Mouse (Mus musculus) midbrain, embryonic 10.5 days (tissue): ENCODE results near the gene Mex3a. TPM values are rescaled to one million over a fixed set of nuclear protein-coding genes. Genes with fewer than 3 reads are reported as not detected.

ENCODE experiments used
- DNase-seq: peaks from one replicate; pipeline ENCODE4 v3.0.0-alpha.2; 2017; ENCODE audit warnings: low spot score
- H3K27ac ChIP-seq: fragments of 300-500 bp; sonication (generic); replicated peaks from 2 replicates; pipeline ENCODE4 v1.5.1; 2016; ENCODE audit warnings: mild to moderate bottlenecking
- H3K27me3 ChIP-seq: fragments of 300-500 bp; sonication (generic); 2 replicates; pipeline ENCODE4 v1.6.1; 2016; ENCODE audit warnings: low read depth, mild to moderate bottlenecking; ENCODE audit not compliant: poor library complexity, severe bottlenecking
- H3K36me3 ChIP-seq: fragments of 300-500 bp; sonication (generic); 2 replicates; pipeline ENCODE4 v1.6.1; 2016; ENCODE audit warnings: mild to moderate bottlenecking, moderate library complexity
- H3K4me1 ChIP-seq: fragments of 300-500 bp; sonication (generic); 2 replicates; pipeline ENCODE4 v1.6.1; 2016
- H3K4me3 ChIP-seq: fragments of 300-500 bp; sonication (generic); 2 replicates; pipeline ENCODE4 v1.5.1; 2016; ENCODE audit warnings: mild to moderate bottlenecking, moderate library complexity
- H3K9me3 ChIP-seq: fragments of 300-500 bp; sonication (generic); replicated peaks from 2 replicates; pipeline ENCODE4 v1.6.1; 2016; ENCODE audit warnings: mild to moderate bottlenecking
- WGBS: fragments of 180-500 bp; shearing (Covaris S2); methylation state at CpG from one replicate; pipeline ENCODE4 v1.1.7; 2016; 5-methylcytosine and 5-hydroxymethylcytosine counted together
- polyA plus RNA-seq: library from polyadenylated mRNA; unstranded; fragments of >200 nt; fragmentation: Nextera tagmentation; extraction: Ambion mirVana; gene quantifications from 2 replicates; pipeline ENCODE4 v1.2.1, GENCODE M21; 2016

The Mex3a gene
- polyA plus RNA-seq, 1 experiment from 2014 or later = 27.7 TPM

- peaks cover 48% of the 10 kb centered on the region for H3K4me1 ChIP-seq
- no peak for DNase-seq
- WGBS = 78% methylated on average over 5 of the region's 5 CpGs
- peaks cover 22% of the 10 kb centered on the region for H3K36me3 ChIP-seq
- no peak overlapping the region for H3K27ac ChIP-seq
- H3K4me3 ChIP-seq = no peak overlapping the region
- H3K9me3 ChIP-seq = no peaks in the 10 kb centered on the region
- no peaks in the 10 kb centered on the region for H3K27me3 ChIP-seq
Measured at GRCm38 (mm10) chr3:88543651-88544410, 11.6 kb downstream of the Mex3a start.

DNA sequence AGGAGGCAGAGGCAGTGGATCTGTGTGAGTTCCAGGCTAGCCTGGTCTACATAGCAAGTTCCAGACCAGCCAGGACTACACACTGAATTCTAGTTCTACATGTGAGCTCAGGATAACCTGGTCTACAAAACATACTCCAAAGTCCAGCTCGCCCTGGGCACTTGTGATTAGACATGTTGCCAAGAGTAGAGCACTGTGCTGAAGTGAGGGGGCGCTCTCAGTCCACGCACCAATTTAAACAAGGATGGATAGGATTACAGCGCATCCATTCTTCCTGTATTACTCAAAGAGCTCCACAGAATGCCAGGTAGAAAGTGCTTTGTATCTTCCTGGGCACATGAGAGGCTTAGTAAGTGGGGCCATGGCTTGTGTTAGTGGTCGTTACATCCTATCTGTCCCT is 12.3 kb downstream of the Mex3a start:
- Histone ChIP-seq H3K4me1 (peaks cover 42% of the 10 kb centered on the region), H3K27ac (no peak overlapping the region), H3K4me3 (no peak overlapping the region), H3K9me3 (no peaks in the 10 kb centered on the region), H3K36me3 (peaks cover 21% of the 10 kb centered on the region), H3K27me3 (no peaks in the 10 kb centered on the region)
- WGBS = 33% methylated on average over 5 of the region's 5 CpGs
- no peak for DNase-seq

DNA sequence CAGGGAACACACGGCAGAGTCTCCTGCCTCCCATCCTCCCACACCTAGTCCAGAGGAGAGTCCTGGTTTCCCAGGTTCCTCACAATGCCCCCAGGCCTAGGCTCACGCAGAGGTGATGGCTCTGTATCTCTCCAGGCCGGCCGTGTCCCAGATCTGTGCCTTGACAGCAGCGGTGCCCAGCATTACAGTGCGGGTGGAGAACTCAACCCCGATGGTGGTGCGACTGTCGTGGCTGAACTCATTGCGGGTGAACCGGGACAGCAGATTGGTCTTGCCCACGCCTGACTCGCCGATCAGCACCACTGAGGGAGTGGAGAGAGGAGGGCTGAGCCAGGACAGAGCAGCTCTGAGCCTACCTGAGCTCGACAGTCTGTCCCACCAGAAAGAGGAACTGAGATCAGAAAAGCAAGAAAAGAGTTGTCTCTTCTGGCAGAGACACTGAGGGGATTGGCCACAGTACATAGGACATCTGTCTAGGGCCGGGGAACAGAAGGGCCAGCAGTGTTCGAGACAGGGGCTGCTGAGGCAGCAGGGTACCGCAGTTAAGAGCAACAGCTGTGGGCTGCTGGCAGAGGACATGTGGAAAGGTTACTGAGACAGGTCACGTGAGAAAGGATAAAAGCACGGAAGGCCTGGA is 12.9 kb downstream of the Mex3a start:
- no peak overlapping the region for H3K4me3 ChIP-seq
- no peak for DNase-seq
- H3K27ac ChIP-seq = 0 out of 2 replicates have a peak overlapping the region, but pooled peaks have one; percentile 14
- 70% methylated on average over 20 of the region's 20 CpGs for WGBS
- H3K36me3 ChIP-seq = peaks cover 18% of the 10 kb centered on the region
- H3K9me3 ChIP-seq = no peaks in the 10 kb centered on the region
- H3K27me3 ChIP-seq = no peaks in the 10 kb centered on the region
- H3K4me1 ChIP-seq = peaks cover 40% of the 10 kb centered on the region

DNA sequence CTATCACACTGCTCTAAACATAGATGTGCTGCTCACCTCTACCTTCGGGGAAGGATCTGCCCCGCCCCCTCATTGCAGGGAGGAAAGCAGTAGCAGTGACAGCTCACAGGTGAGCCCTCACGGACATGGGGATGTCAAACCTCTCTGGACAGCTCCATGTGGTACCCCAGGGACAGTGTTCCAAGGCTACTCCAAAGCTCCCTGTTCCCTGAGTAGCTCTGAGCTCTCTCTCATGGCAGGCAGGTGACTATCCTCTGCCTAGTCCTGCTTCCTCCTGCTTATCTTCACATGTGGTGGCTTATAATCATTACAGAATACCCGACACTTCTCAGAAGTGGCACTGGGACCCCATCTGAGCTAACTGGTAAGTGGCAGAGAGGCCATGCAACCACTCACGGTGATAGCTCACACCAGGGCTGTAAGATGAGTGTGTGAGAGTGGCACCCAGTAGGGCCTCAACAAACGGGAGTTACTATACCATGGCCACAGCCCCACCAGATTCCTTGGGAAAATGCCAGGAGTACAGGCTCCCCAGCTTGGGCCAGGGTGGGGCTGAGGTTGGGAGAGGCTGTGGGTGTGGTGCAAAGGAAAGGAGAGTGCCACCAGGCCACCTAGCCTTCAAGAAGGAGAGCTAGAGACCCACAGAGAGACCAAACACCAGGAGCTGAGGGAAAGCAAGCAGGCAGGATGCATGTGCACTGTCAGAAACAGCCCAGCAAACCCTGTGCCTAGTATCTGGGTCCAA is 14.7 kb downstream of the Mex3a start:
- no peak for DNase-seq
- Histone ChIP-seq H3K27me3 (no peaks in the 10 kb centered on the region), H3K36me3 (no peaks in the 10 kb centered on the region; the same call in 1 of the 2 replicates), H3K4me3 (no peak overlapping the region), H3K4me1 (peaks cover 35% of the 10 kb centered on the region), H3K9me3 (no peaks in the 10 kb centered on the region), H3K27ac (no peak overlapping the region)
- 87% methylated on average over 6 of the region's 6 CpGs for WGBS

GRCm38 (mm10) chr3:88548180-88548917 is 16.2 kb downstream of the Mex3a start, which contains the start of gene Rab25:
Gene Rab25, minus strand, starts transcription at chr3:88548300.
- 49% methylated on average over 18 of the region's 18 CpGs for WGBS
- DNase-seq = no peak
- Histone ChIP-seq H3K9me3 (no peaks in the 10 kb centered on the region), H3K36me3 (no peaks in the 10 kb centered on the region), H3K4me1 (peaks cover 37% of the 10 kb centered on the region), H3K4me3 (no peak within 1 kb of the TSS), H3K27ac (no peak within 1 kb of the TSS), H3K27me3 (no peaks in the 10 kb centered on the region)

- Histone ChIP-seq H3K4me3 (peak overlapping the region; percentile 94), H3K4me1 (peaks cover 58% of the 10 kb centered on the region), H3K27ac (no peak overlapping the region), H3K27me3 (no peaks in the 10 kb centered on the region), H3K9me3 (no peaks in the 10 kb centered on the region), H3K36me3 (peaks cover 15% of the 10 kb centered on the region)
- no peak for DNase-seq
- 79% methylated on average over 4 of the region's 4 CpGs for WGBS
Measured at GRCm38 (mm10) chr3:88551586-88551985, 19.4 kb downstream of the Mex3a start.

- Histone ChIP-seq H3K4me3 (peak overlapping the region; percentile 94), H3K36me3 (peaks cover 21% of the 10 kb centered on the region), H3K4me1 (peaks cover 59% of the 10 kb centered on the region), H3K27ac (peak overlapping the region; percentile 99), H3K9me3 (no peaks in the 10 kb centered on the region), H3K27me3 (no peaks in the 10 kb centered on the region)
- WGBS = 24% methylated on average over 16 of the region's 16 CpGs
- no peak for DNase-seq
Measured at GRCm38 (mm10) chr3:88552082-88552645, 20.0 kb downstream of the Mex3a start.

- Histone ChIP-seq H3K27ac (peak within 1 kb of the TSS; percentile 99), H3K27me3 (no peaks in the 10 kb centered on the region), H3K4me1 (peaks cover 59% of the 10 kb centered on the region), H3K4me3 (peak within 1 kb of the TSS; percentile 94), H3K9me3 (no peaks in the 10 kb centered on the region), H3K36me3 (peaks cover 28% of the 10 kb centered on the region)
- WGBS = under 1% methylated on average over 48 of the region's 48 CpGs
- peak; percentile 97 for DNase-seq
Measured at GRCm38 (mm10) chr3:88552676-88553524, 20.7 kb downstream of the Mex3a start, which contains the start of gene Lamtor2. Gene Lamtor2, minus strand, starts transcription at chr3:88553074.

GRCm38 (mm10) chr3:88553525-88553879 is 21.3 kb downstream of the Mex3a start, which contains the start of gene Ubqln4:
Gene Ubqln4, plus strand, starts transcription at chr3:88553758.
- Histone ChIP-seq H3K27ac (peak within 1 kb of the TSS; percentile 99), H3K27me3 (no peaks in the 10 kb centered on the region), H3K36me3 (peaks cover 34% of the 10 kb centered on the region), H3K4me1 (peaks cover 59% of the 10 kb centered on the region), H3K4me3 (peak within 1 kb of the TSS; percentile 94), H3K9me3 (no peaks in the 10 kb centered on the region)
- under 1% methylated on average over 37 of the region's 37 CpGs for WGBS
- DNase-seq = peak; percentile 96

GRCm38 (mm10) chr3:88553880-88554586 is 21.8 kb downstream of the Mex3a start:
- H3K4me3 ChIP-seq = peak overlapping the region; percentile 94
- peaks cover 59% of the 10 kb centered on the region for H3K4me1 ChIP-seq
- no peak for DNase-seq
- under 1% methylated on average over 41 of the region's 41 CpGs for WGBS
- H3K27ac ChIP-seq = peak overlapping the region; percentile 99
- H3K27me3 ChIP-seq = no peaks in the 10 kb centered on the region
- peaks cover 39% of the 10 kb centered on the region for H3K36me3 ChIP-seq
- H3K9me3 ChIP-seq = no peaks in the 10 kb centered on the region

DNA sequence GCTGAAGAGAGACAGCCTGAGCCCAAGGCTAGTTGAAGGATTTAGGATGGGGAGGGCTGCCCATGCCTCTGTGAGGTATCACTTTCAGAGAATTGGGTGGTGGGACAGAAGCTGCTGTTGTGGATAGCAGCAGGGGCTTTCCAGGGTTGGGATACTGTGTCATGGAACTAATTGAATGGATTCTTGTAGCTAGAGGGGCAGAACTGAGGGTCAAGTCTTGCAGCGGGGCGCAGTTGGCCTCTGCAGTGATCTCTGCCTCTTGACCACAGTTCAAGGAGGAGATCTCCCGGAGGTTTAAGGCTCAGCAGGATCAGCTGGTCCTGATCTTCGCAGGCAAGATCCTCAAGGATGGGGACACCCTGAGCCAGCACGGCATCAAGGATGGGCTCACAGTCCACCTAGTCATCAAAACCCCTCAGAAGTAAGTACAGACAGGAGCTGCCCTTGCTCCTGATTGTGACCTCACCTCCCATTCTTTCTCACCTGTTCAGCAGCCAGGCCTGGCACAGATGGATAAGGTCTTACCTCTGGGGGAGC is 22.9 kb downstream of the Mex3a start:
- WGBS = 80% methylated on average over 5 of the region's 5 CpGs
- no peak for DNase-seq
- no peaks in the 10 kb centered on the region for H3K27me3 ChIP-seq
- peaks cover 50% of the 10 kb centered on the region for H3K36me3 ChIP-seq
- H3K4me1 ChIP-seq = peaks cover 56% of the 10 kb centered on the region
- peak overlapping the region; percentile 94 for H3K4me3 ChIP-seq
- no peaks in the 10 kb centered on the region for H3K9me3 ChIP-seq
- no peak overlapping the region for H3K27ac ChIP-seq
